Mouse (Mus musculus) heart, adult 2 months (tissue): ENCODE measurements around the gene Olfr373.

Experiments
- EP300 ChIP-seq: fragments of 200-500 bp; IDR thresholded peaks from 2 replicates; pipeline ENCODE4 v1.6.1; 2011; ENCODE audit warnings: low read depth, low read length, control low read depth; ENCODE audit not compliant: insufficient read depth
- POLR2A ChIP-seq: fragments of 200-500 bp; IDR thresholded peaks from 2 replicates; pipeline ENCODE4 v1.6.1; 2011; ENCODE audit warnings: mild to moderate bottlenecking, low read depth, low read length, control low read depth; ENCODE audit not compliant: insufficient read depth

DNA sequence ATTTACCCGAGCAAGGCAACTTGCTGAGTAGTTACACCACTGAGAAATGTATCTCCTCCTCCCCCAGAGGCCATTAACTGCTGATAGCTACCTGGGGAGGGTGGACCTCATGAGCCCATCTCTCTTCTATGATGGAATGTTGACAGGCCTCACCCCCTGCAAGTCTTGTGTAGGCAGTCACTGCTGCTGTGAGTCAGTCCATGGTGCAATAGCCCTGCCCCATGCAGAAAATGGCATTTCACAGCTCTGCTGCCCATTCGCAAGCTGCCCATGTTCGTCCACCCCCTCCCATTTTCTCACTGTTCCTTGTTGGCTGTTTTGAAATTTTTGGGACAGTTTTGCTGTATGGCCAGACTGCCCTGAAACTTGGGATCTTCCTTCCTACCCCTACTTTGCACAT, 62.5 kb downstream of the Olfr373 start:
- TF ChIP-seq POLR2A (no peak), EP300 (no peak)
